Mouse (Mus musculus) liver, embryonic 14.5 days (tissue): Measurements from ENCODE around the gene Stk35. TPM values are rescaled to one million over a fixed set of nuclear protein-coding genes. Genes with fewer than 3 reads are reported as not detected.

Experiments
- ATAC-seq: fragments of 200-750 bp; cut with Nextera tagmentation; 2 replicates; pipeline ENCODE4 v1.8.0; 2017; ENCODE audit warnings: moderate number of reproducible peaks, mild to moderate bottlenecking, moderate library complexity; ENCODE audit not compliant: insufficient read depth
- DNase-seq, 3 experiments: peaks; one replicate each; pipeline ENCODE4 v3.0.0-alpha.2; 2012 to 2013; ENCODE audit warnings: low read depth in 3 of 3, low spot score in 3 of 3
- H3K27ac ChIP-seq: fragments of 300-500 bp; sonication (generic); 2 replicates; pipeline ENCODE4 v1.5.1; 2014; ENCODE audit warnings: moderate library complexity, mild to moderate bottlenecking, control low read depth, inconsistent platforms
- H3K27me3 ChIP-seq: fragments of 300-500 bp; sonication (generic); 2 replicates; pipeline ENCODE4 v1.6.1; 2014; ENCODE audit warnings: mild to moderate bottlenecking, low read length, moderate library complexity; ENCODE audit not compliant: control insufficient read depth, insufficient read depth
- H3K36me3 ChIP-seq: fragments of 300-500 bp; sonication (generic); replicated peaks from 2 replicates; pipeline ENCODE4 v1.6.1; 2014; ENCODE audit warnings: low read depth; ENCODE audit not compliant: control insufficient read depth, insufficient read depth
- H3K4me1 ChIP-seq, 2 experiments: fragments of 200-500 bp in 1 of 2; fragments of 300-500 bp in 1 of 2; sonication (generic) in 1 of 2; replicated peaks; 2 replicates each; pipeline ENCODE4 v1.6.1; 2012 to 2014; ENCODE audit warnings: antibody characterized with exemption in 1 of 2, inconsistent platforms in 1 of 2, low read length in 1 of 2; ENCODE audit not compliant: control insufficient read depth in 2 of 2, insufficient read depth in 2 of 2
- H3K4me2 ChIP-seq: fragments of 300-500 bp; sonication (generic); 2 replicates; pipeline ENCODE4 v1.6.1; 2014; ENCODE audit warnings: low read depth, mild to moderate bottlenecking, control low read depth, moderate library complexity
- H3K4me3 ChIP-seq, 2 experiments: fragments of 200-500 bp in 1 of 2; fragments of 300-500 bp in 1 of 2; sonication (generic) in 1 of 2; 2 replicates each; pipeline ENCODE4 v1.5.1; 2012 to 2014; ENCODE audit warnings: low read depth in 2 of 2, low read length in 2 of 2, mild to moderate bottlenecking in 2 of 2, control low read depth in 1 of 2, inconsistent platforms in 1 of 2, moderate library complexity in 1 of 2; ENCODE audit not compliant: insufficient read depth in 1 of 2
- H3K9ac ChIP-seq: fragments of 300-500 bp; sonication (generic); replicated peaks from 2 replicates; pipeline ENCODE4 v1.6.1; 2014; ENCODE audit warnings: mild to moderate bottlenecking, control low read depth, moderate library complexity
- H3K9me3 ChIP-seq: fragments of 300-500 bp; sonication (generic); 2 replicates; pipeline ENCODE4 v1.6.1; 2016; ENCODE audit warnings: low read length, mixed read lengths; ENCODE audit not compliant: control insufficient read depth
- CTCF ChIP-seq: IDR thresholded peaks from 2 replicates; pipeline ENCODE4 v1.5.1; 2016; ENCODE audit warnings: antibody characterized with exemption, low read depth, control low read depth
- EP300 ChIP-seq: IDR thresholded peaks from 2 replicates; pipeline ENCODE4 v1.6.1; 2016; ENCODE audit warnings: antibody characterized with exemption, low read depth
- WGBS: fragments of 180-500 bp; shearing (Covaris S2); extraction: QIAGEN DNeasy Blood & Tissue Kit; methylation state at CpG from one replicate; pipeline ENCODE4 v1.1.7; 2014; ENCODE audit not compliant: insufficient replicate concordance; 5-methylcytosine and 5-hydroxymethylcytosine counted together
- polyA plus RNA-seq, 2 experiments: library from polyadenylated mRNA; depleted of rRNA in 1 of 2; stranded (reverse) in 1 of 2; unstranded in 1 of 2; fragments of >200 nt; fragmentation: Nextera tagmentation in 1 of 2; extraction: Ambion mirVana in 1 of 2; gene quantifications; 2 replicates each; pipeline versions ENCODE4 v1.2.1 to v1.2.3; 2012 to 2014

Gene Stk35
- polyA plus RNA-seq, 2 experiments = 4.9 to 5.8 TPM

DNA sequence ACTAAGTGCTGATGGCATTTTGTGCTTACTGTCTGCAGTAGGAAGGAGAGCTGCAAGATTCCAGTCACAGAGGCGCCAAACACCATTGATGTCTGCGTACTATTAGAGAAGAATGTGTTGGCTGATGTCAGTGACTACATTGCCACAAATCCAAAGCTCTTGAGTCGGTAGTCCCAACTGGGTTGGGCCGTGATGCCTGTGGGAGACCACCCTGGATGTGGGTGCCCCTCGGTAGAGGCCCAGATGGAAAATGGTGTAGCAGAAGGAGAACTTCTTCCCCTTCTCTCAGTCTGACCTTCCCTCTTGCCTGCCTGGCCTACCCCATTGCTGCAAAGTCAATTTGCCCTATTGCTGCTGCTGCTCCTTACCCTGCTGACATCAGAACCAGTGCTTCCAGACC lies 68.8 kb downstream of the Stk35 start:
- WGBS = 77% methylated on average over 5 of the region's 5 CpGs
- TF ChIP-seq EP300 (no peak), CTCF (no peak)
- Histone ChIP-seq H3K27me3 (no peaks in the 10 kb centered on the region), H3K4me3 (no peak overlapping the region), H3K4me1 (no peaks in the 10 kb centered on the region), H3K4me2 (no peak overlapping the region), H3K36me3 (no peaks in the 10 kb centered on the region), H3K27ac (no peak overlapping the region), H3K9me3 (no peaks in the 10 kb centered on the region), H3K9ac (no peak overlapping the region)
- no peak for DNase-seq
- no peak for ATAC-seq

DNA sequence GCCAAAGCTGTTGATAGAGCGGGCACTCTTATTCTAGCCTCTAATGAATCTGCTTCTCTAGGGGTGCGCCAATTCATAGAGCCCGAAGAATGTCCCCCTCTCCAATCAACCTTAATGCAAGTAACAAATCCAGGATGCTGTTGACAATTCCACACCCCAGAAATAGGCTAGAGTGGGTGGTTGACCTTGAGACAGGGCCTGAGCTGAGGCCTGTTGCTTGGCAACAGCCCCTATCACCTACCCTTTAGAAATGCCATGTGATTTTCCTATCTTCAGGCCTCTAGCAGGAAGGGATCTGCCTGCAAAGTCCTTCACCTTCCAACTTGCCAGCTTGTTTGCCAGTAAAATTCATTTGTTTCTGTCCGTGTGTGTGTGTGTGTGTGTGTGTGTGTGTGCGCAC lies 70.9 kb downstream of the Stk35 start:
- Histone ChIP-seq H3K4me3 (no peak overlapping the region), H3K27ac (no peak overlapping the region), H3K4me2 (no peak overlapping the region), H3K27me3 (no peaks in the 10 kb centered on the region), H3K36me3 (no peaks in the 10 kb centered on the region), H3K4me1 (no peaks in the 10 kb centered on the region), H3K9me3 (no peaks in the 10 kb centered on the region), H3K9ac (no peak overlapping the region)
- TF ChIP-seq CTCF (no peak), EP300 (no peak)
- WGBS = 82% methylated on average over 5 of the region's 5 CpGs
- no peak for ATAC-seq
- no peak for DNase-seq

DNA sequence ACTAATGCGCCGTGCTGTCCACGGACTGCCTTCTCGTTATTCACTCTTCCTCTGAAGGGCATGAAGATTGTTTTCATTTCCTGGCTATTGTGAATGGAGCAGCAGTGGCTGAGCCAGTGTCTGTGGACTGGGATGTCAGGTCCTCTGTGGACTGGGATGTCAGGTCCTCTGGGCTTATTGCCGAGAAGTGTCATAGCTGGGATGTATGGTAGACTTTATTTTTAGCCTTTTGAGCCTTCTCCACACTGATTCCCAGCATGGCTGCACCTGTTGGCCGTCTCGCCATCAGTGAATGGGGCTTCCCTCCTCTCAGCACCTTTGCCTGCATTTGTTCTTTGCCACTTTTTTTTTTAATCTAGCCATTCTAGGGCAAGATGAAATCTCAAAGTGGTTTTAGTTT lies 71.8 kb downstream of the Stk35 start:
- ATAC-seq (no peak), DNase-seq (no peak)
- H3K9ac ChIP-seq = no peak overlapping the region
- no peaks in the 10 kb centered on the region for H3K9me3 ChIP-seq
- no peak overlapping the region for H3K4me2 ChIP-seq
- H3K27me3 ChIP-seq = no peaks in the 10 kb centered on the region
- WGBS = 63% methylated on average over 7 of the region's 7 CpGs
- no peaks in the 10 kb centered on the region for H3K4me1 ChIP-seq
- no peak overlapping the region for H3K4me3 ChIP-seq
- no peak overlapping the region for H3K27ac ChIP-seq
- TF ChIP-seq EP300 (no peak), CTCF (no peak)
- H3K36me3 ChIP-seq = no peaks in the 10 kb centered on the region

DNA sequence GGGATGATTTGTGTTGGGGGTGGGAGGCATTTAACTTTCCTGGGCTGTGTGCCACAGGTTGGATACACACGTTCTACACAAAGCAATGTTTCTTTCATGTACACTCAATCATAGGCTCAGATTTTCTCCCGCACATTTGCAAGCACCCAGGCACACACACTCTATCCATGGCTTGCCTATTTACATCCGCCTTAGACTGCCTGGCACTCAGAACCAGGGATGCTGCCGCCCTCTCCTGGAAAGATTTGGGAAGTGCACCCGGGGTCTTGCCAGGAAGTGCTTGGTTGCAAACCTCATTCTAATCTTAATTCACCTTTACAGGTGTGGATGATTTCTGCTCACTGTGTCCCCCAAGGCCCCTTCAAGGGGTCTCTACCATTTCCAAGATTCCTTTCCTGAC lies 73.2 kb downstream of the Stk35 start:
- Histone ChIP-seq H3K36me3 (no peaks in the 10 kb centered on the region), H3K4me2 (no peak overlapping the region), H3K27ac (no peak overlapping the region), H3K27me3 (no peaks in the 10 kb centered on the region), H3K4me1 (no peaks in the 10 kb centered on the region), H3K9me3 (no peaks in the 10 kb centered on the region), H3K9ac (no peak overlapping the region), H3K4me3 (no peak overlapping the region)
- peak; percentile 92 for TF ChIP-seq CTCF
- TF ChIP-seq EP300 = no peak
- 8% methylated on average over 5 of the region's 5 CpGs for WGBS
- ATAC-seq (no peak), DNase-seq (peak in 2 of 3 experiments; percentile 16 to 18)

DNA sequence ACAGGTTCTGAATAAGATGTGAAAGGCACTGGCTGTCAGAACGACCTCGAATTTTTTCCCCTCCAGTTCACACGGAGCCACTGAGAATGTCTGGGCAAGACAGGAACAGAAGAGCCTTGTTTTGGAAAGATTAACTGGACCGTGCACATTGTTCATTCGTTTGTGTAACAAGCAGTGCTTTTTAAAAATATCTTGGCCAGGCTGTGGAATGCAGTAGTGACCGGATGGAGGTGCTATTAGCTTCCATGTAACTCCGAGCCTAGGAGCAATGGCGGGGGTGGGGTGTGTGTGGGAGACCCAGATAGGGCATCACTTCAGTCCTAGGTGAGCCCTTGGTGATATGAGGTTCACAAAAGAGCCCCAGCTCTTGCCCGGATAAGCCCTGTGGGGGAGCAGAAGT lies 73.8 kb downstream of the Stk35 start:
- TF ChIP-seq EP300 (no peak), CTCF (no peak)
- 54% methylated on average over 9 of the region's 9 CpGs for WGBS
- DNase-seq (no peak), ATAC-seq (no peak)
- Histone ChIP-seq H3K9ac (no peak overlapping the region), H3K27ac (no peak overlapping the region), H3K4me1 (no peaks in the 10 kb centered on the region), H3K9me3 (no peaks in the 10 kb centered on the region), H3K27me3 (no peaks in the 10 kb centered on the region), H3K36me3 (no peaks in the 10 kb centered on the region), H3K4me2 (no peak overlapping the region), H3K4me3 (no peak overlapping the region)
